Mouse (Mus musculus) liver, embryonic 12.5 days (tissue): ENCODE measurements around the gene Ugt3a1. TPM values are rescaled to one million over a fixed set of nuclear protein-coding genes. Genes with fewer than 3 reads are reported as not detected.

Source experiments
- ATAC-seq: fragments of 200-750 bp; cut with Nextera tagmentation; 2 replicates; pipeline ENCODE4 v1.8.0; 2017; ENCODE audit warnings: moderate number of reproducible peaks, mild to moderate bottlenecking, moderate library complexity
- H3K27ac ChIP-seq: fragments of 300-500 bp; sonication (generic); 2 replicates; pipeline ENCODE4 v1.5.1; 2016; ENCODE audit warnings: mild to moderate bottlenecking
- H3K27me3 ChIP-seq: fragments of 300-500 bp; sonication (generic); replicated peaks from 2 replicates; pipeline ENCODE4 v1.6.1; 2016; ENCODE audit warnings: mild to moderate bottlenecking, moderate library complexity
- H3K36me3 ChIP-seq: fragments of 300-500 bp; sonication (generic); 2 replicates; pipeline ENCODE4 v1.6.1; 2016; ENCODE audit warnings: mild to moderate bottlenecking, moderate library complexity
- H3K4me1 ChIP-seq: fragments of 300-500 bp; sonication (generic); 2 replicates; pipeline ENCODE4 v1.6.1; 2016
- H3K4me2 ChIP-seq: fragments of 300-500 bp; sonication (generic); 2 replicates; pipeline ENCODE4 v1.6.1; 2016; ENCODE audit warnings: mild to moderate bottlenecking, moderate library complexity
- H3K4me3 ChIP-seq: fragments of 300-500 bp; sonication (generic); 2 replicates; pipeline ENCODE4 v1.5.1; 2016; ENCODE audit warnings: mild to moderate bottlenecking, moderate library complexity
- H3K9ac ChIP-seq: fragments of 300-500 bp; sonication (generic); 2 replicates; pipeline ENCODE4 v1.6.1; 2016; ENCODE audit warnings: mild to moderate bottlenecking, moderate library complexity
- H3K9me3 ChIP-seq: fragments of 300-500 bp; sonication (generic); replicated peaks from 2 replicates; pipeline ENCODE4 v1.6.1; 2016; ENCODE audit warnings: mild to moderate bottlenecking, moderate library complexity
- WGBS: fragments of 180-500 bp; shearing (Covaris S2); methylation state at CpG from one replicate; pipeline ENCODE4 v1.1.7; 2016; ENCODE audit not compliant: insufficient replicate concordance; 5-methylcytosine and 5-hydroxymethylcytosine counted together
- polyA plus RNA-seq: library from polyadenylated mRNA; unstranded; fragments of >200 nt; fragmentation: Nextera tagmentation; extraction: Ambion mirVana; gene quantifications from 2 replicates; pipeline ENCODE4 v1.2.1, GENCODE M21; 2016

Ugt3a1 gene
- polyA plus RNA-seq, 1 experiment from 2014 or later = 0.27 TPM

DNA sequence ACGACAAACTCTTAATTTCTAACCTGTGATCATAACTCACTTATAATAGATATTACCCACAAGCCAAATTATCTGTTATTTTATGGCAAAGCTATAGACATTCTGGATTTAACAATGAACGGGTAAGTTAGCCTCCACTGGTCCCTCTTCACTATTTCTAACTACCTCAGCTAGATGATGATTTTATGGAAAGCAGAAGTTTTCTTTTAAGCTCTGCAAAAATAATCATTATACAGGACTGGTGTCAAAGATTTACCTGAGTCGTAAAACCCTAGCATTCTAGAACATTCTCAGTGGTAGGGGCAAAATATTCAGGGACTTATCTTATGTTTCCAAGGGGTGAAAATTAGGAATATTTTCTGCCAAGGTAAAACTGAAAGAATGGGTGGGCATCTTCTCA lies 59.9 kb downstream of the Ugt3a1 start:
- Histone ChIP-seq H3K36me3 (no peaks in the 10 kb centered on the region), H3K27ac (no peak overlapping the region), H3K4me1 (no peaks in the 10 kb centered on the region), H3K9ac (no peak overlapping the region), H3K27me3 (no peaks in the 10 kb centered on the region), H3K4me3 (no peak overlapping the region), H3K9me3 (no peaks in the 10 kb centered on the region), H3K4me2 (no peak overlapping the region)
- WGBS = 62% methylated on average over 3 of the region's 3 CpGs
- no peak for ATAC-seq

DNA sequence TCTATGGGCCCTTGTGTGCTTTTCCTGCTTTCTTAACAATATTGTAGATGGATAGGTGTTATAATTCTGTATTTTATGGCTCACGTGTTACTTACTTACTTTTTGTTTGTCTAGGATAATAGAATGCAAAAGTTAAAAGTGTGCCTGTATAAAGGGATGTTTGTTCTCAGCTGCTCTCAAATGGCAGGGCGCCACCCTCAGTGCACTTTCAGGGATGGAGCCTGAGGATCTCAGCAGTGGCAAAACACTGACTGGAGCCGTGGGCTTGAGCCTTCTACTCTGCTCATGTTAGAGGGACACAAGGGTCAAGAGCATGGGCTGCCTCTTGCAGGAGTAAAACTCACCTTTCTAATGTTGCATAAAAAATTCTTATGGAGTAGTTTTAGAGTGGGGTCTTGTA lies 60.3 kb downstream of the Ugt3a1 start:
- no peaks in the 10 kb centered on the region for H3K27me3 ChIP-seq
- no peak for ATAC-seq
- WGBS = 56% methylated on average over 3 of the region's 3 CpGs
- H3K4me2 ChIP-seq = no peak overlapping the region
- no peaks in the 10 kb centered on the region for H3K4me1 ChIP-seq
- no peak overlapping the region for H3K27ac ChIP-seq
- H3K4me3 ChIP-seq = no peak overlapping the region
- H3K36me3 ChIP-seq = no peaks in the 10 kb centered on the region
- H3K9me3 ChIP-seq = no peaks in the 10 kb centered on the region
- H3K9ac ChIP-seq = no peak overlapping the region

GRCm38 (mm10) chr15:9348739-9349138 lies 72.1 kb downstream of the Ugt3a1 start:
- Histone ChIP-seq H3K4me2 (no peak overlapping the region), H3K4me1 (no peaks in the 10 kb centered on the region), H3K9ac (no peak overlapping the region), H3K27me3 (no peaks in the 10 kb centered on the region), H3K36me3 (no peaks in the 10 kb centered on the region), H3K9me3 (no peaks in the 10 kb centered on the region), H3K27ac (no peak overlapping the region), H3K4me3 (no peak overlapping the region)
- WGBS = 31% methylated on average over 3 of the region's 3 CpGs
- ATAC-seq = no peak

- no peaks in the 10 kb centered on the region for H3K27me3 ChIP-seq
- H3K4me1 ChIP-seq = no peaks in the 10 kb centered on the region
- ATAC-seq = no peak
- H3K36me3 ChIP-seq = no peaks in the 10 kb centered on the region
- no peaks in the 10 kb centered on the region for H3K9me3 ChIP-seq
- no peak overlapping the region for H3K9ac ChIP-seq
- H3K27ac ChIP-seq = no peak overlapping the region
- no peak overlapping the region for H3K4me2 ChIP-seq
- no peak overlapping the region for H3K4me3 ChIP-seq
- WGBS = 46% methylated on average over 2 of the region's 2 CpGs
Observed at GRCm38 (mm10) chr15:9362801-9363200, 86.1 kb downstream of the Ugt3a1 start.

Other genes with a start within 250 kb of the Ugt3a1 start
- 139 and 143 TPM in 2 replicates for gene Nadk2, start 205.6 kb upstream of the Ugt3a1 start, polyA plus RNA-seq
- gene Lmbrd2, start 136.3 kb upstream of the Ugt3a1 start, polyA plus RNA-seq = 1.4 and 2.2 TPM in 2 replicates
- 43.0 and 43.2 TPM in 2 replicates for gene Skp2, start 121.5 kb upstream of the Ugt3a1 start, polyA plus RNA-seq
- 0.07 and 0.12 TPM in 2 replicates for gene Ugt3a2, start 58.7 kb downstream of the Ugt3a1 start, polyA plus RNA-seq
- 0.32 and 0.41 TPM in 2 replicates for gene Capsl, start 159.1 kb downstream of the Ugt3a1 start, polyA plus RNA-seq